Mouse (Mus musculus) layer of hippocampus, adult 8-10 months (tissue): ENCODE data around the gene Smndc1. TPM values are rescaled to one million over a fixed set of nuclear protein-coding genes. Genes with fewer than 3 reads are reported as not detected.
A peak's percentile ranks its signal among the peaks of the same experiment; 100 is the strongest.

ENCODE experiments used
- DNase-seq, 2 experiments: peaks; one replicate each; pipeline ENCODE4 v3.0.0; 2022; ENCODE audit warnings: low spot score in 2 of 2
- total RNA-seq, 4 experiments: library from RNA; stranded (reverse); gene quantifications; 2 replicates each; pipeline ENCODE4 v1.2.4; 2022

The Smndc1 gene
- 10 to 100 TPM; 38.4 to 44.5 (median 40.5) TPM for total RNA-seq

- DNase-seq: peak; percentile 99
These were observed at the start of gene Smndc1 for GRCm38 (mm10) chr19:53390495-53391007. Gene Smndc1 (minus strand): TSS chr19:53390578.

- DNase-seq: no peak
These were observed 49.0 kb upstream of the Smndc1 start for GRCm38 (mm10) chr19:53439340-53439739.

- DNase-seq: no peak
These were observed 47.6 kb upstream of the Smndc1 start for GRCm38 (mm10) chr19:53437991-53438390.

GRCm38 (mm10) chr19:53437311-53437958 is 47.1 kb upstream of the Smndc1 start:
- DNase-seq: no peak

GRCm38 (mm10) chr19:53433949-53434689 is 43.7 kb upstream of the Smndc1 start:
- no peak for DNase-seq

GRCm38 (mm10) chr19:53431003-53431402 is 40.6 kb upstream of the Smndc1 start:
- DNase-seq: no peak

GRCm38 (mm10) chr19:53430356-53430755 is 40.0 kb upstream of the Smndc1 start:
- peak; percentile 85 to 88 for DNase-seq

GRCm38 (mm10) chr19:53427817-53428216 is 37.4 kb upstream of the Smndc1 start:
- DNase-seq: peak; percentile 54 to 65

GRCm38 (mm10) chr19:53427346-53427745 is 37.0 kb upstream of the Smndc1 start:
- no peak for DNase-seq

- DNase-seq: no peak
These were observed 35.4 kb upstream of the Smndc1 start for GRCm38 (mm10) chr19:53425824-53426223.

- DNase-seq: no peak
These were observed 34.3 kb upstream of the Smndc1 start for GRCm38 (mm10) chr19:53424629-53425028.

- no peak for DNase-seq
These were observed 33.6 kb upstream of the Smndc1 start for GRCm38 (mm10) chr19:53423816-53424465.

- DNase-seq: no peak
These were observed 33.0 kb upstream of the Smndc1 start for GRCm38 (mm10) chr19:53423341-53423753.

- DNase-seq: no peak
These were observed 32.3 kb upstream of the Smndc1 start for GRCm38 (mm10) chr19:53422358-53423308.

GRCm38 (mm10) chr19:53421583-53422188 is 31.3 kb upstream of the Smndc1 start:
- DNase-seq: no peak

- peak in 1 of 2 experiments; percentile 59 for DNase-seq
These were observed 30.7 kb upstream of the Smndc1 start for GRCm38 (mm10) chr19:53420924-53421582.

GRCm38 (mm10) chr19:53419834-53420233 is 29.5 kb upstream of the Smndc1 start:
- DNase-seq: peak in 1 of 2 experiments; percentile 29

GRCm38 (mm10) chr19:53415198-53415597 is 24.8 kb upstream of the Smndc1 start:
- peak in 1 of 2 experiments; percentile 56 for DNase-seq

- no peak for DNase-seq
These were observed 24.3 kb upstream of the Smndc1 start for GRCm38 (mm10) chr19:53414650-53415049.
